Mouse (Mus musculus): ENCODE measurements around the gene Rundc1. TPM values are rescaled to one million over a fixed set of nuclear protein-coding genes. Genes with fewer than 3 reads are reported as not detected.
"Not testable (repeated sequence)": the region's sequence is repeated elsewhere in the genome, so short reads cannot be mapped to it uniquely, and the experiment has no call there.

Gene Rundc1
- polyA plus RNA-seq (2016; fragmentation: Nextera tagmentation; extraction: Ambion mirVana): 22.5 and 23.0 TPM in 2 replicates

- WGBS: under 1% methylated on average over 73 of the region's 81 CpGs
- peak within 1 kb of the TSS; percentile 71 for H3K9ac ChIP-seq
- H3K4me2 ChIP-seq (replicated peaks): peak within 1 kb of the TSS; percentile 82
- H3K36me3 ChIP-seq: peaks cover 9% of the 10 kb centered on the region
- ATAC-seq (ENCODE audit: insufficient number of reproducible peaks, insufficient read depth, low FRiP score, low TSS enrichment): peak; percentile 73
- H3K27ac ChIP-seq: peak within 1 kb of the TSS; percentile 83
- no peaks in the 10 kb centered on the region for H3K27me3 ChIP-seq
- peak within 1 kb of the TSS; percentile 90 for H3K4me3 ChIP-seq
- peaks cover 20% of the 10 kb centered on the region for H3K4me1 ChIP-seq
- H3K9me3 ChIP-seq: no peaks in the 10 kb centered on the region
These were observed at the start of gene Rundc1, which contains the start of gene Ptges3l for GRCm38 (mm10) chr11:101424925-101425813. Gene Rundc1, plus strand, starts transcription at chr11:101425085. Gene Ptges3l, minus strand, starts transcription at chr11:101425333.

DNA sequence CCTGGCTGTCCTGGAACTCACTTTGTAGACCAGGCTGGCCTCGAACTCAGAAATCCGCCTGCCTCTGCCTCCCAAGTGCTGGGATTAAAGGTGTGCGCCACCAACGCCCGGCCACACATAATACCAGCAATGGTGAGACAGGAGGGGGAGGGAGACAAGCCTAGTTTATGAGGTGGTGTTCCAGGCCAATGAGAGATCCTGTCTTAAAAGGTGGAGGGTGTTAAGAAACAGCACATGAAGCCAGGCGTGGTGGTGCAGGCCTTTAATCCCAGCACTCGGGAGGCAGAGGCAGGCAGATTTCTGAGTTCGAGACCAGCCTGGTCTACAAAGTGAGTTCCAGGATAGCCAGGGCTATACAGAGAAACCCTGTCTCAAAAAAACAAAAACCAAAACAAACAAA, 46.7 kb upstream of the Rundc1 start:
- H3K4me2 ChIP-seq (replicated peaks); H3K27me3 ChIP-seq; H3K4me3 ChIP-seq; H3K4me1 ChIP-seq; H3K36me3 ChIP-seq; H3K9me3 ChIP-seq; H3K27ac ChIP-seq; ATAC-seq (ENCODE audit: insufficient number of reproducible peaks, insufficient read depth, low FRiP score, low TSS enrichment); H3K9ac ChIP-seq: not testable (repeated sequence)
- WGBS: 84% methylated on average over 8 of the region's 8 CpGs

GRCm38 (mm10) chr11:101378926-101379325, 46.0 kb upstream of the Rundc1 start:
- no peaks in the 10 kb centered on the region for H3K4me1 ChIP-seq
- 86% methylated on average over 6 of the region's 6 CpGs for WGBS
- H3K9me3 ChIP-seq: 0 out of 2 replicates have a peak, but pooled peaks cover 2% of the 10 kb centered on the region
- no peaks in the 10 kb centered on the region for H3K36me3 ChIP-seq
- no peak overlapping the region for H3K9ac ChIP-seq
- H3K27me3 ChIP-seq: no peaks in the 10 kb centered on the region
- no peak for ATAC-seq (ENCODE audit: insufficient number of reproducible peaks, insufficient read depth, low FRiP score, low TSS enrichment)
- no peak overlapping the region for H3K27ac ChIP-seq
- H3K4me2 ChIP-seq (replicated peaks): no peak overlapping the region
- no peak overlapping the region for H3K4me3 ChIP-seq

GRCm38 (mm10) chr11:101381817-101382216, 43.1 kb upstream of the Rundc1 start:
- H3K4me2 ChIP-seq (replicated peaks): no peak overlapping the region
- H3K27me3 ChIP-seq: no peaks in the 10 kb centered on the region
- H3K36me3 ChIP-seq: no peaks in the 10 kb centered on the region
- H3K27ac ChIP-seq: no peak overlapping the region
- no peak for ATAC-seq (ENCODE audit: insufficient number of reproducible peaks, insufficient read depth, low FRiP score, low TSS enrichment)
- H3K4me1 ChIP-seq: no peaks in the 10 kb centered on the region
- 14% methylated on average over 4 of the region's 4 CpGs for WGBS
- no peak overlapping the region for H3K9ac ChIP-seq
- no peak overlapping the region for H3K4me3 ChIP-seq
- 0 out of 2 replicates have a peak, but pooled peaks cover 2% of the 10 kb centered on the region for H3K9me3 ChIP-seq

DNA sequence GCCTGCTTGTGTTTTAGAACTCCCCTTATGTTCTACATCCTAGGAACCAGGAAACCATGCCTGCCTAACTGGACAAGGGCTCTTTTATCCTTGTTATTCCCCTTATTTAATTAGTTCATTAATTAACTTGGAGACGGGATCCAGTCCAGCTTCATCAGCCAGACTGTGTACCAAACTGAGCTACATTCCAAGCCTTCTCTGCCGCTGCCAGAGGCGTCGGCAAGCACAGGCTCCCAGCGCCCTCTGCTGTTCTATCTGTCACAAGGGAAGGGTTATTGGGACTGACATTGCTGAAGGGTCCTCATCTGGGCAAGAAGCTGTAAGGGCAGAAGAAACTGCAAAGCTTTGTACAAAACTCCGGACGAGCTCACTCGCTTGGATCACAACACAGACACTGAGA, 29.8 kb upstream of the Rundc1 start:
- no peak overlapping the region for H3K4me3 ChIP-seq
- H3K36me3 ChIP-seq: no peaks in the 10 kb centered on the region
- H3K9me3 ChIP-seq: no peaks in the 10 kb centered on the region
- H3K27me3 ChIP-seq: no peaks in the 10 kb centered on the region
- H3K4me2 ChIP-seq (replicated peaks): 0 out of 2 replicates have a peak overlapping the region, but pooled peaks have one; percentile 3
- WGBS: 4% methylated on average over 8 of the region's 8 CpGs
- H3K27ac ChIP-seq: no peak overlapping the region
- no peak for ATAC-seq (ENCODE audit: insufficient number of reproducible peaks, insufficient read depth, low FRiP score, low TSS enrichment)
- H3K4me1 ChIP-seq: no peaks in the 10 kb centered on the region
- no peak overlapping the region for H3K9ac ChIP-seq

- no peaks in the 10 kb centered on the region for H3K9me3 ChIP-seq
- 79% methylated on average over 2 of the region's 2 CpGs for WGBS
- peaks cover 35% of the 10 kb centered on the region for H3K36me3 ChIP-seq
- H3K27ac ChIP-seq: no peak overlapping the region
- no peaks in the 10 kb centered on the region for H3K27me3 ChIP-seq
- no peak overlapping the region for H3K9ac ChIP-seq
- peaks cover 3% of the 10 kb centered on the region; the same call in 1 of the 2 replicates for H3K4me1 ChIP-seq
- H3K4me3 ChIP-seq: no peak overlapping the region
- ATAC-seq (ENCODE audit: insufficient number of reproducible peaks, insufficient read depth, low FRiP score, low TSS enrichment): no peak
- no peak overlapping the region for H3K4me2 ChIP-seq (replicated peaks)
These were observed 9.6 kb upstream of the Rundc1 start for GRCm38 (mm10) chr11:101415306-101415705.

DNA sequence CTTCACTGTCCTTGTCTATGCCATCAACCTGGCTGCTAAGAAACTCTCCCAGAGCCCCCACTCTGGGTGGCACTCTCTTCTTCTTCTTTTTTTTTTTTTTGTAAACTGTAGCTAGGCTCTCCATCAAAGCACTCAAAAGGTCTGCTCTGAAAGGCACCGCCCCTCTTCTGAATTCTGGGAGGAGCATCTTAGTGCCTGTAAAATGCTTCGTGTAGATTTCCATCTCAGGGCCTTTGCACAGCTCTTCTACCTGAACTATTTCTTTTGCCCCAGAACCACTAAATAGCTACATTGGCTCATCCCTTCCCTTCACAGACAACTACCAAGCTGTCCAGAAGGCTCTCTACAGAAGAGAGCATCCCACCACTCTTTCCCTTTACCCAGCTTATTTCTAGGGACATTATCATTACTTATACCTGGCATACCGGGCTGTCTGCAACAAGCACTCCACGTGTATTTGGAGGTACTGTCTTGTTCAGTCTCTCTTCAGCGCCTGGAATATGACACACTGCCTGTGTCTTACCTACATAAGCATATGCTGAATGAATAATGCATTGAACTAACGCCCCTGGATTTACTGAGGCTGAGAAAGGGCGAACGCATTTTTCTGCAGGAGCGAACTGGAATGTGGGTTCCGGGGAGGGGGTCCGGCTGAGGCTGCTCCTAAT, 8.3 kb upstream of the Rundc1 start:
- WGBS: 3% methylated on average over 11 of the region's 11 CpGs
- peaks cover 22% of the 10 kb centered on the region for H3K36me3 ChIP-seq
- no peaks in the 10 kb centered on the region for H3K9me3 ChIP-seq
- 0 out of 2 replicates have a peak, but pooled peaks have one; percentile 25 for ATAC-seq (ENCODE audit: insufficient number of reproducible peaks, insufficient read depth, low FRiP score, low TSS enrichment)
- H3K9ac ChIP-seq: peak overlapping the region; percentile 85
- peak overlapping the region; percentile 85 for H3K4me3 ChIP-seq
- peak overlapping the region; percentile 72 for H3K4me2 ChIP-seq (replicated peaks)
- peak overlapping the region; percentile 84 for H3K27ac ChIP-seq
- H3K27me3 ChIP-seq: no peaks in the 10 kb centered on the region
- H3K4me1 ChIP-seq: peaks cover 3% of the 10 kb centered on the region; the same call in 1 of the 2 replicates

- peak within 1 kb of the TSS; percentile 84 for H3K27ac ChIP-seq
- no peaks in the 10 kb centered on the region for H3K9me3 ChIP-seq
- H3K9ac ChIP-seq: peak within 1 kb of the TSS; percentile 85
- H3K4me2 ChIP-seq (replicated peaks): peak within 1 kb of the TSS; percentile 72
- H3K4me1 ChIP-seq: peaks cover 3% of the 10 kb centered on the region; the same call in 1 of the 2 replicates
- peaks cover 15% of the 10 kb centered on the region for H3K36me3 ChIP-seq
- H3K4me3 ChIP-seq: peak within 1 kb of the TSS; percentile 85
- no peaks in the 10 kb centered on the region for H3K27me3 ChIP-seq
- ATAC-seq (ENCODE audit: insufficient number of reproducible peaks, insufficient read depth, low FRiP score, low TSS enrichment): peak; percentile 71
- WGBS: under 1% methylated on average over 45 of the region's 45 CpGs
These were observed 7.6 kb upstream of the Rundc1 start, which contains the start of gene Aarsd1 for GRCm38 (mm10) chr11:101417101-101417855. Gene Aarsd1, minus strand, starts transcription at chr11:101417615.

- 49% methylated on average over 6 of the region's 6 CpGs for WGBS
- no peak overlapping the region for H3K9ac ChIP-seq
- no peak overlapping the region for H3K4me3 ChIP-seq
- 0 out of 2 replicates have a peak, but pooled peaks cover under 1% of the 10 kb centered on the region for H3K36me3 ChIP-seq
- no peak overlapping the region for H3K4me2 ChIP-seq (replicated peaks)
- H3K4me1 ChIP-seq: peaks cover 3% of the 10 kb centered on the region; the same call in 1 of the 2 replicates
- no peak overlapping the region for H3K27ac ChIP-seq
- H3K9me3 ChIP-seq: no peaks in the 10 kb centered on the region
- ATAC-seq (ENCODE audit: insufficient number of reproducible peaks, insufficient read depth, low FRiP score, low TSS enrichment): no peak
- H3K27me3 ChIP-seq: no peaks in the 10 kb centered on the region
These were observed 5.9 kb upstream of the Rundc1 start for GRCm38 (mm10) chr11:101418991-101419390.

DNA sequence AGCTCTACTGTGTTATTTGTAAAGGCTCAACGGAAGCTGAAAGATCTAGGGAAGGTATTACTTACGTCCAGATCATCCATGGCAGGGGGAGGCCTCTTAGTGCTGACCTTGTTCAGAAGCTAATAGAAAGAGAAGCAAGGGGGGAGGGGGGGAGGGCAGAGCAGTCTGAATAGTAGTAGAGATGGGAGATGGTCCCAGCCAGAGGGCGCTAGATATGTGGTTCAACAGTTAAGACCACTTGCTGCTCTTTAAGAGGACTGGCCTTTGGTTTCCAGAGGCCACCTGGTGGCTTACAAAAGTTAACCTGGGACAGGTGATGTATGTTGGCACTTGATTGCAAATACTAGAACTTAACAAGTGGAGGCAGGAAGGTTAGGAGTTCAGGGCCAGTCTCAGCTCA, 5.3 kb upstream of the Rundc1 start:
- Histone ChIP-seq H3K9ac (no peak overlapping the region), H3K4me1 (peaks cover 7% of the 10 kb centered on the region; the same call in 1 of the 2 replicates), H3K36me3 (no peaks in the 10 kb centered on the region), H3K27ac (no peak overlapping the region), H3K9me3 (no peaks in the 10 kb centered on the region), H3K27me3 (no peaks in the 10 kb centered on the region), H3K4me3 (no peak overlapping the region), H3K4me2 (replicated peaks) (no peak overlapping the region)
- 22% methylated on average over 3 of the region's 3 CpGs for WGBS
- no peak for ATAC-seq (ENCODE audit: insufficient number of reproducible peaks, insufficient read depth, low FRiP score, low TSS enrichment)

GRCm38 (mm10) chr11:101420148-101420547, 4.7 kb upstream of the Rundc1 start:
- no peak overlapping the region for H3K4me2 ChIP-seq (replicated peaks)
- H3K4me1 ChIP-seq: peaks cover 7% of the 10 kb centered on the region; the same call in 1 of the 2 replicates
- no peak overlapping the region for H3K4me3 ChIP-seq
- no peak overlapping the region for H3K9ac ChIP-seq
- H3K36me3 ChIP-seq: no peaks in the 10 kb centered on the region
- no peak overlapping the region for H3K27ac ChIP-seq
- 86% methylated on average over 5 of the region's 5 CpGs for WGBS
- no peak for ATAC-seq (ENCODE audit: insufficient number of reproducible peaks, insufficient read depth, low FRiP score, low TSS enrichment)
- no peaks in the 10 kb centered on the region for H3K27me3 ChIP-seq
- no peaks in the 10 kb centered on the region for H3K9me3 ChIP-seq

Measured in embryonic facial prominence, embryonic 12.5 days (tissue).